Mouse (Mus musculus): Measurements from ENCODE around the gene Rasgef1b. TPM values are rescaled to one million over a fixed set of nuclear protein-coding genes. Genes with fewer than 3 reads are reported as not detected.

The Rasgef1b gene
- total RNA-seq, 2 experiments from 2014 or later, result 0.85 to 1.2 TPM

DNA sequence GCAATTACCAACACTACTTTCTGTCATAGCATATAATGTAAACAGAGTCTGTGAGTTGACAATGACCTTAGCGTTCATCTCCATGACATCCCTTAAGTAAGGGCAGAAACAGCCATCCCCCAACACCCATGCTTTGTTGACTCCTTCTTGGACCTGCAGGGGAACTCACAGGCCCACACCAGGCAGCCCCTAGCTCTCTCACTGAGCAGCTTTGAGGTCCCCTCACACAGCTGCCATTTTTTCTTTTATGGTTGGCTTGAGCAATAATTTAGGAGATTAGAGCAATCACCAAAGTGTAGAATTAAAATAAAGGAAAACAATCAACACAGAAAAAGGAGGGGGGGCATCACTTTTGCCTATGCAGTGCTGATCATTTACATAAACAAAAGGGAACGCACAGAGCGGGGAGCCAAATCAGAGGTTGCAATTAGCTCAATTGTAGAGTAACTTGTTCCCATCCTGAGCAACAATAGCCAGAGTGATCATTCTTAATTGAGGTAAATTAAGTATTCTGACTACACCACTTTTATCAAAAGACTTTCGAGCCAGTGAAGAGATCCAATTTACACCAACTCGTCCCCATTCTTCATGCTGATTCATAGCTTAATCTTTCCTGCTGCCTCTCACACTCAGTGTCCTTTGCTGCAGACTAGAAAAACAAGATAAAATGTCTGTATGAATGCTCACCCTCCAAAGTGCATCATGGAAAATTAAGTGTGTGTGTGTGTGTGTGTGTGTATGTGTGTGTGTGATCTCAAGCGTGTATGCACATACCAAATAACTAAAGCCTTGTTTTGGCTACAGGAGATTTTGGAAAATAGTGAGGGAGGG is 184.0 kb downstream of the Rasgef1b start:
- ATAC-seq (ENCODE audit: poor library complexity, severe bottlenecking), result no peak

DNA sequence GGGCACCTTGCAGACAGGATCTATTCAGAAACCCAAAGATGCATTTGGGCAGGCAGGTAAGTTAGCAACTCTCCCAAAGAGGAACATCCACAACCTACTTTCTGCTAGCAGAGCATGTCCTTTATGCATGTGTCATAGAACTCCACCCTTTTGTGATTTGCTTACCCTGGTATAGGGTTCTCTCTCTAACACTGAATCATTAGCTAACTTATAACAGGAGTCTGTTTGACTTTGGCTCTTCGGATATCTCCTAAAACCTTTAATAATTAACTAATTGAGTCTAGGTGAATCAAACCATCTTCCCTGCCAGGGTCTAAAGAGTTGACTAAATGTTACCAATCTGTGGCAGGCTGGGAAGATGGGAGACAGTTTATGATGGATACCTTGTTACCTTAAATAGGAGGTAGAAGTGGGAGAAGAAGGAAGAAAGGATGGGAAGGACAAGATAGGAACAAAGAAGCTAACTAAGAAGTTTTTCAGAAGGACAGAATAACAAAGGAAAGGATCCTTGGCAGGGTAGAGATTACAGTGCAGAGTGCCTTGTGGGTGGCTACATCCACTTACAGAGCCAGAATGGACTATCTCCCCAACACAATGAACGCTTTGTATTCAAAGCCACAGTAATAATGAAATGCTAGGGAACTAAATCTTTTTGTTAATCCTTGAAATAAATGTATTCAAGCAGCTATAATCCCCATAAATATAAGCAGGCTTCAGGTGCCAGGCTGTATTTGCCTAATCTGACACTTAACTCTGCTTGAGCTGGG is 186.7 kb downstream of the Rasgef1b start:
- no peak for ATAC-seq (ENCODE audit: poor library complexity, severe bottlenecking)

DNA sequence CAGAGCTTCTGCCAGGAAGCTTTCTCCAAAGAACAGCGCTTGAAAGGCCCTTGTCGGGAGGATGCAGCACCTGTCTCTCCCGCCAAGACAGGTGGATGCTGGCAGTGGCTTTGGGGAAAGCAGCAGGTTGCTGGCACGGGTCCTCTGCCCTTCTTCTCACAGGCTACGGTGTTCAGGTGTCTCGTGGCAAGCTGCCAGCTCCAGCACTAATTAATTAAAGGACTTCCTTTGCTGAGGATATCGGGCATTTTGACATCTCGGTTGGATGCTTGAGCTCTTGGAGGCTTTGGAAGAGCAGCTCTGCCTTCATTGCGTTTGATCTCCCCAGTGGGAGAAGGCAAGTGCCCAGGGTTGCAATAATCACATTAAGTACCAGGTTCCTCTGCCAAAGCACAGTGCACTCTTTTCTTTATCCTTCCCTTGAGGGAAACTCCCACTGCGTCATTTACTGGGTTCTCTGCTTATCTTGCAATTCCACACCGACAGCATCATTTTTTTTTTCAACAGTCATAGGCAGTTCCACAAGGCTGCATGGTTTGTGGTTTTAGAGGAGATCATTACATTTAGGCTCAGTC is 187.5 kb downstream of the Rasgef1b start:
- no peak for ATAC-seq (ENCODE audit: poor library complexity, severe bottlenecking)

DNA sequence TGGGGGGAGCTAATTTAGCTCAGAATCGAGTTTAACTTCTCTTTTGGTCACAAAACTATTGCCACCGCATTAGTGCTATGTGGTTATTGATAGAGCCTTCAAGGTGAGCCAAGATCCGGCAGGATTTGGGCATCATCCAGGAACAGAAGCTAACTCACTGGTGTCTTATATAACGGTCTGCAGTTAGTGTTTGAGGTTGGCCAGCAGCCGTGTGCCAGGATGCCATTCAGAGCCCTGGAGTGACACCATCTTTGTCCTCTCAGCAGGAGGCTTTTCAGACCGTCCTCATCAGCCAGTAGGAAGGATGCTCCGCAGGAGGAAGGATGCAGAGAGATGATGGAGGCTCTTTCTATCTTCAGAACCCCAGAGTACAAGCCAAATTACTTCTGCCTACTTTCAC is 195.4 kb downstream of the Rasgef1b start:
- ATAC-seq (ENCODE audit: poor library complexity, severe bottlenecking), result no peak

DNA sequence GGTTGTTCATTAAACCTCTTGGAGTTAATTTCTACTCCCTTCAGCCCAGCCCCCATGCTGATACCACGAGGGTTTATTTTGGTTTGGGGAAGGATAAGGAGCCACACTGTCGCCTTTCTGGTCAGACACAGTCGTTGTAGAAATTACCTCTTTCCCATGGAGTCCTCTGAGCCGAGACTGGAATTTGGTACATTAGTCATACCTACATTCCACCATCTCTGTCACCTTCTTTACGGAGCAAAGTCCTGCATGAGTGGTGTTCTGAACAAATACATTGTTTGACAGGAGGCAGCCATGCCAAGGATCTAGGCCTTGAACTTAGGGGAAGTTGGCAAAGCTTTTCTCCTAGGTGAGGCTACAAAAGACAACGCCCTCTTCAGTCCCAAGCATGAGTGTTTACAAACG is 202.1 kb downstream of the Rasgef1b start:
- ATAC-seq (ENCODE audit: poor library complexity, severe bottlenecking), result no peak

DNA sequence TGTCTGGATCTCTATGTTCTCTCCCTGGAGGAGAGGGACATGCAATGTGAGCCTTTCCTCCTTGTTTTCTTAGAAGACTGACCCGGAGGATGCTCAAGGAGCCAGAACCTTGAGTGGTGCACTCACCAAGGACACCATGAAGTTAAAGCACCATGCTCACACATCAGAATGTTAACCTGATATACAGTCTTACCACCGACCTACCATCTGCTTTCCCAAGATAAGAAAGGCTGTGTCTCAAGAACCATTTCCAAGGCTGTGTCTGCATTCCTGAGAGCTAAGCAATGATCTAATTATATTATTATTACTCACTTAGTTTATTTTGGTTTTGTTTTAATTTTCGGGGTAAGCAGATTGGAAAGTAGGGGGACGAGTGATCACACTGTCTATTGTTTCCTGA is 203.2 kb downstream of the Rasgef1b start:
- no peak for ATAC-seq (ENCODE audit: poor library complexity, severe bottlenecking)

DNA sequence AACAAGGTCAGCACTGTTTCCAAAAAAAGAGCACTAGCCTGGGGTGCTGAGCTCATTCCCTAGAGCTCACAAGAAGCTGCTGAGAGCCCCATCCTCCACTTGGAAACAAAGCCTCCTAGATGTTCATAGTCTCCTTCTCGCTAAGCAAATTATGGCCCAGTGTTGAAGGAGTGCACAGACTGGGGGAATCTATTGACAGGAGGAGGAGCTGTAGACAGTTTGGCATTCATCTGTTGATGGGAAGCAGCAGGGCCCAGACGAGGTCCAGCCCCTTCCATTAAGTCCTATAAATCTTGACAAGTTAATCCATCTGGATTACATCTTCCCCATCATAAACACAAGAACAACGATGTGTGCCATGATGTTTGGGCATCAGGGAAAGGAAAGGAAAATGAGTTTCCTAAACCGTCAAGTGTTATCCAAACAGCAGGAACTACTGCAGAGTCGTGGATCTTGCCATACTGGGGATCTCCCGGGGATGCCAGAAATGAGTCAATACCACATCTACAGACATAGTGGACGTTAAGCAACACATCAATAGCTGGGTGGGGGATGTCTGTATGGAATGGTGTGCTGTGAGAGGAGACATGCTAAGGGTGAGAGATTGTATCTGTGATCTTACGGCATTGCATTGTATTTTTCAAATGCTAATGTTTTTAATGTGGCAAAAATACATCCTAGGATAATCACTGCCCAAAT is 206.1 kb downstream of the Rasgef1b start:
- no peak for ATAC-seq (ENCODE audit: poor library complexity, severe bottlenecking)

DNA sequence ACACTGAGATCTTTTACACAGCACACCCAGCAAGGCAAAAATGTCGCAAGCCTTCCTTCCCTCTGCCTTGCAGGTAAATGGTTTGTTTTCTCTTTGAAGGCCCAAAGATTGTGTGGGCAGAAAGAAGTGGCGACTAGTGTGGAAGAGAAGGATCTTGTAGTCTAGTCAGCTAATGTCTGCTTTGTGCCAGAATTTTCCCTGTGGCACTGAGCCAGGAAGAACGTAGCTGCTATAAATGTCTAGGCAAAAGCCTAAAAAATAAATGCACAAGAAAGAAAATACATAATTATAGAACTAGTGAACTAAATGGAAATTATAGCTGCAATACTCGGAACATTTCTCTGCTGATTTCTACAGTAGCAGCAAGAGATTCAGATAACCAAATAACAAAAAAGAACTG is 207.5 kb downstream of the Rasgef1b start:
- ATAC-seq (ENCODE audit: poor library complexity, severe bottlenecking), result no peak

DNA sequence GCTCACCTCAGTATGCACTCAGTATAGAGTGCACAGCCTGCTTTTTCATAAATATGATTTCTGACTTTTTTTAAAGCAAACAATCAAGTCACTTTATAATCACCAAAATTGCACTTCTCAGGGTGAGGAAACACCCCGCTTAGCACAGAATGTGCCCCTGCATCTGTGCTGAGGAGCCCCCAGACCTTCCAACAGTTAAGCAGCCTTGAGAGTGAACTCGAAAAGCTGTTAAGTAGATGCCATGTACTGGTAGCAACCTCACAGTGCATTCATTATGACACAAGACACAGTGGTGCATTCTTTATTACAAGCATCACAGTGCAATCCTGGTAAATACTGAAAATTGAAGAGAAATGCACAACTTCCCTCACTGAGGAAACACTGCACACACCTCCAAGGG is 209.3 kb downstream of the Rasgef1b start:
- no peak for ATAC-seq (ENCODE audit: poor library complexity, severe bottlenecking)

DNA sequence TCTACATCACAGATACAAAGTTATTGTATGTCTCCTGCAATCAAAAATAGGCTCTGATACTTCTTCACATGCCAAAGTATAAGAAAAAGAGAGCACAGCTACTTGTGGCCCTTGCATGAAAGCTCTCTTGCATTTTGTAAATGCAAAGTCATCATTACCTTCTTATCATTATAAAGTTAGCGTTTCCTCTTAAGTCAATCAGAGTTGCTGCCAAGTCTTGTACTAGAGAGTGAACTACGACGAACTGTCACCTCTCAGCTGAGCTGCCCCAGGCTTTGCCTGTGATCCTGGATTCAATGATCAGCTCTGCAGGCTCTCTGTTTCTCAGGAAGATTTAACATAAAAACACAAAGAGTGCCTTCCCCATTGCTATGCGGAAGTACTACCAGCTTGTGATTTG is 209.8 kb downstream of the Rasgef1b start:
- no peak for ATAC-seq (ENCODE audit: poor library complexity, severe bottlenecking)

DNA sequence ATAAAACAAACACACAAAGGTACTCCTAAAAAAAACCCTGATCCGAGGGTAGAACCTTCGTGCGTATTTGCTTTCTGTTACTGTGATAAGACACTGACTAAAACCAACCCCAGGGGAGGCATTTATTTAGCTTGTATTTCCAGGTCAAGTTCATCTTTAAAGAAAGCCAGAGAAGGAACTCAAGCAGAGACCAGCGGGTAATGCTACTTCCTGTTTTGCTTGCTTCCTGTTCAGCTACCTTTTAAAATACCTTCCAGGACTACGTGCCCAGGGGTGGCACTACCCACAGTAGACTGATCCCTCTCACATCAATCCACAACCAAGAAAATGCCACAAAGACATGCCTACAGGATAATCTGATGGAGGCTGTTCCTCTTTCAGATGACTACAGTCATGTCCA is 212.7 kb downstream of the Rasgef1b start:
- ATAC-seq (ENCODE audit: poor library complexity, severe bottlenecking), result 0 out of 2 replicates have a peak, but pooled peaks have one; percentile 30

DNA sequence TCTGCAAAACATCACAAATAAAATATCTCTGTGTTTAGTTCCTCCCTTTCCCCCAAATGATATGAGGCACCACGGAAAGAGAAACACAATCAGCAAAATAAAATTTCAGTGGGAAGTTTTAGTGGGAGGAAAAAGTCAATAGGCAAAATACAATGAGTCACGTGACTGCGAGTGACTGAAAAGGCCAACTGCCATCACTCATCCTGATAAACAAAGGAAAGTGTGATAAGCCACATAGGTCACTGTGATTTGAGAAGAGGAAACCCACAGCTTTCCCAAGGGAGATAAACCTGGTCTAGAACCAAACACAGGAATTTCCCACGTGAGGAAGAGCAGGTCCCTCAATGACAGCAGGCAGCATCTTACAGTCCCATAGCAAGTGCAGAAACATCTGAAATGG is 213.1 kb downstream of the Rasgef1b start:
- no peak for ATAC-seq (ENCODE audit: poor library complexity, severe bottlenecking)

DNA sequence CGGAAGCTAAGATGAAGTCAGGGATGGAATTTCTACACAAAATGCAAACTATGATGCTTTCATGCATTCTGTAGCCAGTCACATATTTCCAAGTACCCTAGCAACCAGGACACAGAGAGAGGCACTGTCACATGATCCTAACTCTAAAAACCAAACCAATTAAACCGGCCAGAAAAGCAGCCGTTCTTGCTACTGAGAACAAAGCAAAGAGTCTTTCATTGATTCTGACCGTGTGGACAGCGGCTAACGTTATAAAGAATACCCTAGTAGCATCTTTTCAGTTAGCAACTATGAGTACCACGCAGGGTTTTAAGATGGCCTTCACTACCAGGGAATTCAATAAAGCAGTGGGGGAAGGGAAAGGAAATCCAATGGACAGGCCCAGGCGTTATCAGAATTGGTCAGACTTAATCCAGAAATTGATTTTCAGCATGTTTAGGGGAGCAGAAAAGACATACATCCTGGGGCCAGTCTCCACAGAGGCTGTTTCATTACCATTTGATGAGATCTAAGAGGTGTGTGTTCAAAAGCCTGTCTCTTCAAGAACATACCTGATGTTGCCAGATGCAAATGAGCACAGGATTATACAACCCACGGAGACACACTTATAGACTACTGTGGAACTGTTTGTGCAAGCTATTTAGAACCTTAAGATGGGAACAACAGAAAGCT is 215.5 kb downstream of the Rasgef1b start:
- no peak for ATAC-seq (ENCODE audit: poor library complexity, severe bottlenecking)

DNA sequence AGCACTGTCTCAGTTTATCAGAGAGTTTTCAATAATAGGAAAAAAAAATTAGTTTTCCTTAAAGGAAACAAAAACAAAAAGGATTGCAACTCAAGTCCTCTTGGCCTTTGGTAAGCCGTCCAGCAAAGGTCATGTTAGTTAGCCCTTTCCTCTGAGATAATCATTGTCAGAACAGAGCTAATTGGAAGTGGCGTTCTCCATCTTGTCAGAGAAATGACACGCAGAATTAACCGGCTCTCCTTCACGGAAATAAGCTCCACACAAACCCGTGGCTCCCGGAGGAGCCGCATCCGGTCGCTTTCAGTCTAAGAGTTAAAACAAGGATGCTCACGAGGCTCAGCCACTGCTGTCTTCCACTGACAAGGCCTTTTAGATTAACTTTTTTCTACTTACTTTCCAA is 217.8 kb downstream of the Rasgef1b start:
- ATAC-seq (ENCODE audit: poor library complexity, severe bottlenecking), result no peak

DNA sequence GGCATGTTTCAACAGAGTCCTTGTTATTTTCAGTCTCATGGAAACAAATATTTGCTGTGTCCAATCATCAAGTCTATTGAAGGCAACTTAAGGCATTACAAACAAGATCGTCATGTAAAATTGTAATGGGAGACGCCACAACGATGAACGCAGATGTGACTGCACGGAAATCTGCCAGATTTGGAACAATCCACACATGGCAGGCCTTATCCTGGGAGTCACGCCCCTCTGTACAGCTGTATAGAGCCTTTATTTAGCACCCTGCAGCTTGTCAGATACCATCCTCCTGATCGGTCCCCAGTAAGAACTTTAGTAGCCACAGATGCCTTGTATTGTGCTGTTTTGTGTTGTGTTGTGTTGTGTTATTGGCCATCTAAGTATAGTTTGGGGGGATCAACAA is 222.8 kb downstream of the Rasgef1b start:
- ATAC-seq (ENCODE audit: poor library complexity, severe bottlenecking), result no peak

DNA sequence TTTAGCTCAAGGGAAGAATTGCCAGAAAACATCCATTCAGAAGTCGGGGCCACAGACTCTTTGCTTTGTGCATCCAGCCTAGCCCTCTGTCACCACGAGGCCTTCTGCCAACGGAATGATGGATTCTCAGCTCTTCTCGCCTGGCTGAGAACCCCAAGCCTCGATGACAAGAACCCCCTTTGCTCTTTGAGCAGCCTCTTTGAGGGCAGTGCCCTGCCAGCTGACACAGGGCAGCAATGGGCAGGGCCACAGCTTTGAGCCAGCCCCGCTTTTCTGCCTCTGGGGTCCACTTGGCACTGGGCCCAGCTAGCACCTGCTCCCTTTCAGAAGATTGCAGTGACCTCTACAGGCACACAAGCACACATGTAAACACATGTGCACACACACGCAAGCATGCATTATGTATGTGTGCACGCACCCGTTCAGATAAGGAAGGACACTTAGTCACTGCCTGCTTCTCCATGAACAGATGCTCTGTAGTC is 224.5 kb downstream of the Rasgef1b start:
- ATAC-seq (ENCODE audit: poor library complexity, severe bottlenecking), result no peak

DNA sequence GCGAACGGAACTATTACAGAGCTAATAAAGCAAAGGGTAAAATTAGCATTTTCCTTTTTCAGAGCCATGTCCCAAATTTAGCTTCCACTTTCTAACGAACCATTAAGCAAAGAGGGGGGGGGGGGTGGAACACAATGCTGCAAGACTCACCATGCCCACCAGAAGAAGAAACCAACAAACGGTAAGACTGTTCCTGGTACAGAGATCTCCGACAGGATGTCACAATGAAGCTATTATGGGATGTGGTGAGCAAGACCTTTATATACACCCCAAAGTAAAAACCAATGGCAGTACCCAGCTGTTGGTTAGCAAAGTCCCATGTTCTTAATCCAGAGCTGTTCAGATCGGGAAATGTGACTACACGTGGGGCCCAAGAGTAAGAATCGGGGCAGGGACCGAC is 226.2 kb downstream of the Rasgef1b start:
- peak; percentile 48 for ATAC-seq (ENCODE audit: poor library complexity, severe bottlenecking)

DNA sequence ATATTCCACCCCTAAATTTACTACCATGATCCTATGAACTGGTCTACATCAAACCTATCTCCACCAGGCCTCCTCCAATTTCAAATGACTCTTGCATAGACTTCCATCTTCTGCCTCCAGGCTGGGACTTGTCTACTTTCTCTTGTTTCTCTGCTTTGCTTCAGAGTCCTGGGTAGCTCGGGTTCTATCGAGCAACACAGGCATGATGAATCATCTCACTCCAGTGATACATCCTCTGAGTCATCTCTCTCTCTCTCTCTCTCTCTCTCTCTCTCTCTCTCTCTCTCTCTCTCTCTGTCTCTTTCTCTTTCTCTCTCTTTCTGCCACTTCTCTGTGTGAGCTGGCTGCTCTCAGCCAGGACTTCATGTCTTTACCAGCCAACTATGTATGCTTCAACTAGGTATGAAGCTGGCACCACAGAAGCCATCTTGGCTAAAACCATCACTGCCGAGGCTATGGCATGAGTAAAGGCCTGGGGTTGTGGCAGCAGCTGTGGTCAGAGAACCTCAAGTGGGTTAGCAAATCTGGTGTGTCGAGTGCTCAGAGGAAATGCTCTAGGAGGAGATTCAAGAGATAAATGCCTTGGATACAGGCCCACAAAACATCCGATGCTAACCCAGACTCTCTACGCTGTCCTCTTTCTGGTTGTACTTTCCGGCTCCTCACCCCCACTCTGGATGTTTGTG is 229.3 kb downstream of the Rasgef1b start:
- ATAC-seq (ENCODE audit: poor library complexity, severe bottlenecking), result peak; percentile 48

DNA sequence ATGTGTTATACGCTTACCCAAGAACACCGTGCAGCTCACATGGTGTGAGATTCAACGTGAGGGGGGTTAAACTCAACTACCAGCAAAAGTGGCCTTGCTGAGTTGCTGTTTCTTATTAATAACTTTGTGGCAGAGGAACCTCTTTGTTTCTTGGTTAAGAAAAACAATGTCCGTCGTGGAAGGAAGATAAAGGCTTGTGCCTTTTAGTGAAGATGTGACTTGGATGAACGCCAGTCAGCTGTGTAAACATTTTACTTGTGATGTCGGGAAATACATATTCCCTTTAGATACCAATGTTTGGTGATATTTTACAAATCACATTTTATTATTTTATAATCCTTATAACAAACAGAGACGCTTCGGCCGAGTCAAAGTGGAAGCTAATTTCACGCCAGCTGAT is 231.0 kb downstream of the Rasgef1b start:
- no peak for ATAC-seq (ENCODE audit: poor library complexity, severe bottlenecking)

Data from megakaryocyte, adult 5-6 weeks (primary cell).